Mouse (Mus musculus) gastrocnemius, adult 18-20 months (tissue): ENCODE results near the gene Polr3gl. TPM values are rescaled to one million over a fixed set of nuclear protein-coding genes. Genes with fewer than 3 reads are reported as not detected.
"Not testable (repeated sequence)": the region's sequence is repeated elsewhere in the genome, so short reads cannot be mapped to it uniquely, and the experiment has no call there.

Source experiments
- DNase-seq: peaks from one replicate; pipeline ENCODE4 v3.0.0; 2021; ENCODE audit warnings: low spot score
- long read RNA-seq, 2 experiments: library from polyadenylated mRNA; stranded (forward); transcript quantifications; one replicate each; pipeline ENCODE4 v2.0.0; 2021
- total RNA-seq, 2 experiments: library from RNA; stranded (reverse); gene quantifications; 2 replicates each; pipeline ENCODE4 v1.2.3; 2021

Polr3gl gene
- 10 to 100 TPM; 44.0 to 56.1 TPM for total RNA-seq
- long read RNA-seq, experiment 1, transcript Polr3gl-201 (8 exons, 1,427 nt): major isoform, 51 of 64 reads
- long read RNA-seq, experiment 1, partial matches to known transcripts: 5 of 64 reads
- long read RNA-seq, experiment 1, other reads (novel, unspliced or antisense): 7 of 64 reads
- long read RNA-seq, experiment 2, transcript Polr3gl-201 (8 exons, 1,427 nt): major isoform, 44 of 51 reads
- long read RNA-seq, experiment 2, partial matches to known transcripts: 1 of 51 reads
- long read RNA-seq, experiment 2, other reads (novel, unspliced or antisense): 4 of 51 reads

DNA sequence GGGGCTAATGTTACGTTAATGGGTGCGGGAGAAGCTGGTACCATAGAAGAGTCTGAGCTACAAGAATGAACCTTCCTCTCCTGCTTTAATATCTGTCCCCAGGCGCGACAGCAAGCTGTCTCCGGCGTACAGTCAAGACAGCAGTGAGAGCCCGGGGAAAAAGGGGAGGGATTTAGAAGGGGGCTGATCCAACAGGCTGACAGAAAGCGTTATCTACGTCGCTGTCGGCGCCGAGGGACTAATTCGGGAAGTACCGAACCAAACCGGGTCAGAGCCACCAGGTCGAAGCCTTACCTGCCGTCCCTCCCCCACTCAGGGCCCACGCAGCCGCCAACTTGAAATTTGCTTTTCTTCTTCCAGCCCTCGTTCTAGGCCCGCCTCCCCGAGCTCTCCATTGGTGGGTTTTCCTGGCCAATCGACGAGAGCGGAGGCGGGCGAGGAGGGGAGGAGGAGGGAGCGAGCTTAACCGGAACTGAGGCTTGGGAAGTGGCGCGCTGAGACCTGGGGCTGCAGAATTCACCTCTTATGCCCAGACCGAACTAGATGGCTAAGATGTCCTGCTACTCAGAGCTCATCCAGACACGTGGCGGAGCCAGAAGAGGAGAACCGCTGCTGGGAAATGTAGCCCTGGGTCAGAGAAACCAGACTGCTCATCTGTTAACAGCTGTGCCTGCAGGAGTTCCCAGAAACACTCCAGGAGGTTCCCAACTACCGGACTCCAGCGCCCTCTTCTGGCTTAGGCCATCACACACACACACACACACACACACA is at the start of gene Polr3gl:
Gene Polr3gl, minus strand, starts transcription at position 392 of the 771 bp plus-strand sequence.
- peak; percentile 96 for DNase-seq

DNA sequence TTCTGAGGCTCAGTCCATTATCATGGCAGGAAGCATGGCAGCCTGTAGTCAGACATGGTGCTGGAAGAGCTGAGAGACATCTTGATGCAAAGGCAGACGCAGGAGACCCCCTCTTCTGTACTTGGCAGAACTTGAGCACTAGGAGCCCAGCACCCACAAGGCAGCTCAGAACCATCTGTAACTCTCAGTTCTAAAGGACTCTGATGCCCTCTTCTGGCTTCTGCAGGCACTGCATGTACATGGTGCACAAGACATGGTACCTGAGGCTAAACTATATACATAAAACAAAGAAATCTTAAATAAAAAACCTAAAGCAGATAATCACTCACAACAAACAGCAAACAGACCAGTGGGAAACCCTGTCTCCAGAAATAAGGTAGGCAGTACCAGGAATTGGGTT is 45.2 kb upstream of the Polr3gl start:
- DNase-seq: peak; percentile 61

DNA sequence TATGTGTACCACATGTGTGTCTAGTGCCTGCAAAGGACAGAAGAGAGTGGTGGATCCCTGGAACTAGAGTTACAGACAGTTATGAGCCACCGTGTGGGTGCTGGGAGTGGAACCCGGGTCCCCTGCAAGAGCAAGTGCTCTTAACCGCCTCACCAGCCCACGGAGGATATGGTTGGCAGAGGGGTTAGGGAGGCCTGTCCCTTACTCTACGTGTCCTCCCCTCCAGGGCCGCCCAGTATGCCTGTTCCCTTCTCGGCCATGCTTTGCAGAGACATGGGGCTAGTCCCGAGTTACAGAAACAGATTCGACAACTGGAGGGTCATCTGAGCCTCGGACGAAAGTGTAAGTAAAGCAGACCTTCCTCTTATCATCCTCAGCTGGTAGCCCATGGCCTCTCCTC is 42.5 kb upstream of the Polr3gl start:
- no peak for DNase-seq

DNA sequence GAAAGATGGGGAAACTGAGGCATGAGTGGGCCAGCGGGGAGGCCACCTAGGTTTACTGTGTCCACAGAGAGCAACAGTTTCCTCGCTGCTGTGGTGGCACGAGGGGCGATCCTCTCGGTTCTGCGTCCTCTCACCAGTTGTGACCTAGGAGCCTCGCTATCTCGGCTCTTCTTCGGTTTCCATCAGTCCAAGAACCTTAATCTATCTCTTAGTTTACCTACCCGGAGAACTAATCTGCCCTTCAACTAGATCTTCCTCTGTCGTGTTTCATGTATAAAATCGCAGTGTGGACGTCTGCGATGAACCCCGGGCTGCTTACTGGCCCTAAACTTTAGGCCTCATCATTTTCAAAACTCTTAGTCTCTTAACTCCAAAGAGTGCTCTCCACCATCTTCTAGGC is 41.9 kb upstream of the Polr3gl start:
- no peak for DNase-seq

DNA sequence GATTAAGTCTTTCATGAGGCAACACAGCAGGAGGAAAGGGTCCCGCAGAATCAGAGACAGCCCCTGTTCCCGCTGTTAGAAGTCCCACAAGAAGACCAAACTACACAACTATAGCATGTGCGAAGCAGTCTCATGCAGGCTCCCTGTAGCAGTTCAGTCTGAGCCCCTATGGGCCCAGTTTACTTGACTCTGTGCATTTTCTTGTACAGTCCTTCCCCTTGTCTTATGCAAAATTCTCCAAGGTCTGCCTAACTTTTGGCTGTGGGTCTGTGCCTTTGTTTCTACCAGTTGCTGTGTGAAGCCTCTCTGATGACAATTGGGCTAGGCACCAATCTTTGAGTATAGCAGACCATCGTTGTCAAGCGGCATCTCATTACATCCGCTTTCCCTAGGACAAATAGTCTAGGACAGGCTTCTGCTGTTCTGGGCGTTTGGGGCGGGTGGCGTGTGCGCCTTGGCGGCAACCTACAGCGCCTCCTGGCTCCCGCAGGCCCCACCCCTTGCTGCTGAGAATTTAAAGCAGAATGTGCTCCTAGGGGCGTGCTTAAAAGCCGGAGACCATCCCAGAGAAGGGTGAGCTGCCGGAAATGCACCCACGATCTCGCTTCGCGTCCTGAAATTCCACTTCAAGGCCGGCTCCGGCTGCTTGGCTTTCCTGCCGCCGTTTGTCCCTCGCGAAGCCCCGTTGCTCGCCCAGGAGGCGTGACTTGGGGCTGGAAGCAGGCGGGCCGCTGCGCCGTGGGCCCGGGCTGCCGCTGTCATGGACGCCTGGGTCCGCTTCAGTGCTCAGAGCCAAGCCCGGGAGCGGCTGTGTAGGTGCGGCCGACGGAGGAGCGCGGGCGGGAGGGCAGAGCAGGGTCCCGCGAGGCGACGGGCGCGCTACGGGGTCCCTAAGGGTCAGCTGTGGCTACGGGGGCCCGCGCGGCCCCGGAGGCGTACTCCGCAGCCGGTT is 41.2 kb upstream of the Polr3gl start, which contains the start of the genes Pex11b and Gm42957:
Gene Pex11b, plus strand, starts transcription at position 449 of the 952 bp plus-strand sequence.
Gene Gm42957, plus strand, starts transcription at position 547 of the 952 bp plus-strand sequence.
- DNase-seq: peak; percentile 83

DNA sequence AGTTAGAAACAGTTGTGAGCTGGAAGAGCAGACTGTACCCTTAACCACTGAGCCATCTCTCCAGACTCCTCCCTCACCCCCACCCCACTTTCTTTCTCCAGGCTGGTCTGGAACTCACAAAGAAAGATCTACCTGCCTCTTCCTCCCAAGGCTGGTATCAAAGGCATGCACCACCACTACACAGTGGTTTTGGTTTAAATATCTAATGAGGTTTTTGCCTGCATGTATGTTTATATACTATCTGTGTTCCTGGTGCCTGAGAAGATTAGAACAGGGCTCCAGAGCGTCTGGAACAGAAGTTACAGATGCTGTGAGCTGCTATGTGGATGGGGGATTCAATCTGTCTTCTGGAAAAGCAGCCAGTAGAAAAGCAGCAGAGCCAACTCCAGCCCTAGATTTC is 40.0 kb upstream of the Polr3gl start:
- DNase-seq: no peak

DNA sequence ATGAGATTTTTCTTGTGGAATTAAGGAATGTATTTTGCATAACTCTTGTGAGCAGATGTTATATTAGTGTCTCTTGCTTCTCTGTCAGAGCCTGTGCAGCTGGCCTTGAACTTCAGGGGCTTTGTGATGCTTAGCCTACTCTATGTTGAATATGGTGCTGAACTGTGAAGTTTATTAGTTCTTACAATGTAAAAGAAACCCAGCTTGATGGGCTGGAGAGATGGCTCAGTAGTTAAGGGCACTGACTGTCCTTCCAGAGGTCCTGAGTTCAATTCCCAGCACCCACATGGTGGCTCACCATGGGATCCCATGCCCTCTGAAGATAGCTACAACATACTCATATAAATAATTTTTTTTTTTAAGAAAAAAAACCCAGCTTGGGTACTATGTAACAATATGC is 38.1 kb upstream of the Polr3gl start:
- no peak for DNase-seq

DNA sequence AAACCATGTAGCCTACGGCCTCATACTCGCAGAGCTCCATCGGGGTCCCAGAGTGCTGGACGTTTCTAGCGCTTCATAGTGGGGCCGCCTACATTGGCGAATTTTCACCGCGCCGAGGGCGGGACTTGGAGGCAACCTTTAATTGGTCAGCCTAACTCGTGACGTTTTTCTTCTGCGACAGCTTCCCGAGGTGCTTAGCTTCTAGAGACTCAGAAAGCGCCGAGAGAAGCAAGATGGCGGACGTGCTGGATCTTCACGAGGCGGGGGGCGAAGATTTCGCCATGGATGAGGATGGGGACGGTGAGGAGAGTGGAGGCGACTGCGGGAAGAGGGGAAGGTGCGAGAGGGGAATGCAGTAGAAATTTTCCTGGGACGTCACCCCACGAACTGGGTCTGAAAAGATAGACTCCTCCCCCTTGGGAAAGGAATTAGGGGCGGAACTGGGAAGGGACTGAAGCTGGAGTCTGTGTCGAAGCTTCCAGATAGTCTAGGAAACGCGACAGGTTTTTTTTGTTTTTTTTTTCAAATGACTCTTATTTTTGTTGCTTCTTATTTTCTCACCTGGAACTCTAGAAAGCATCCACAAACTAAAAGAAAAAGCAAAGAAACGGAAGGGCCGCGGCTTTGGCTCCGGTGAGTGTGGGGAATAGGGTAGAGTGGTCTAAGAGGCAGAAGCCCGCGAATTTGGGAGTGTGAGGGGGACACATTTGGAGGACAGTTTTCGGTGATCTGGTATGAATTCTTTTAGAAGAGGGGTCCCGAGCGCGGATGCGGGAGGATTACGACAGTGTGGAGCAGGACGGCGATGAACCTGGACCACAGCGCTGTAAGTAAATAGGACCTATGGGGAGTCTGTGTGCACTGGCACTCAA is 36.0 kb upstream of the Polr3gl start, which contains the start of gene Rbm8a:
Gene Rbm8a, plus strand, starts transcription at position 205 of the 872 bp plus-strand sequence.
- DNase-seq: peak; percentile 98

DNA sequence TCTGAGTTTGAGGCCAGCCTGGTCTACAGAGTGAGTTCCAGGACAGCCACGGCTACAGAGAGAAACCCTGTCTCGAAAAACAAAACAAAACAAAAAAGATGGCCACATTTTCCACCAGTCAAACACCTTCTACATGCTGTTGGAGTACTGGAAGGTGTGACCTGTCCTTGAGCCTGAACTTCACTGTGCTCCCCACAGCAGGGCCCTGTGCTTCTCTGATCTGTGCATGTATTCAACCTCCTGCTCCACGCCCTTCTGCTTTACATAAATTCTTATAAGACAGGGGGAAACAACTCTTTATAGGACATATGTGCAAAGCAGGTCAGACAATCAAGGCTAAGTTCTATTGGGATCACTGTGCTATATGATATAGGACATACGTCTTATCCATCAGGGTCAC is 29.2 kb upstream of the Polr3gl start:
- DNase-seq: no peak

DNA sequence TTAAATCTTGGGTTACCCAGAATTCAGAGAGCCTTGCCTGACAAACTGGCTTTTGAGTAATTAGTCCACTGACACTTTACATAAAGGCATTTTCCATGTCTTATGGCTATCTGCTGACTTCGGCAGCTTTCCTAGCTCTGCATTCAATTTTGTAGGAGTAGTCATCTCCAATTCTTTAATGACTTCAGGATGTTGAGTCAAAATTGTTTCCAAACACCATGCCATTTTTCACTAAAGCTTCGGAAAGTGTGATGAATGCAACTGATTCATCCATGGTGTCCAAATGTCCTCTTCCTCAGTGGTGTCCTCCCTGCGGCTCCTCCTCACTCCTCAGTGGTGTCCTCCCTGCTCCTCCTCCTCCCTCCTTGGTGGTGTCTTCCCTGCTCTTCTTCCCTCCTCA is 24.0 kb upstream of the Polr3gl start:
- no peak for DNase-seq

DNA sequence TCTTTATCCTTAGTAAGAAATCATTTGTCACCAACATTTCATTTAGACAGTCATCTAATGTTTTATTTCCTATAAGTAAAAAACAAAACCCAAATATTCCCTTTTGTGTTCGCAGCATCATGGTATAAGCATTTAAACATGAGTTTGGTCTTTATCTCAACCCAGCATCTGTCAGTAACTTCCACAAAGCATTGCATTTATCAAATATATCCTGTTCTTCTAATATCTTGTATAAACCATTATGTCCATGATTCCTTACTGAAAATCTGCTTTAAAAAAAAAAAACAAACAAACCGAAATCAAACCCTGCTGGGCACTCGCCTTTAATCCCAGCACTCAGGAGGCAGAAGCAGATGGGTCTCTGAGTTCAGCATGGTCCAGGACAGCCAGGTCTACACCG is 12.6 kb upstream of the Polr3gl start:
- DNase-seq: no peak

DNA sequence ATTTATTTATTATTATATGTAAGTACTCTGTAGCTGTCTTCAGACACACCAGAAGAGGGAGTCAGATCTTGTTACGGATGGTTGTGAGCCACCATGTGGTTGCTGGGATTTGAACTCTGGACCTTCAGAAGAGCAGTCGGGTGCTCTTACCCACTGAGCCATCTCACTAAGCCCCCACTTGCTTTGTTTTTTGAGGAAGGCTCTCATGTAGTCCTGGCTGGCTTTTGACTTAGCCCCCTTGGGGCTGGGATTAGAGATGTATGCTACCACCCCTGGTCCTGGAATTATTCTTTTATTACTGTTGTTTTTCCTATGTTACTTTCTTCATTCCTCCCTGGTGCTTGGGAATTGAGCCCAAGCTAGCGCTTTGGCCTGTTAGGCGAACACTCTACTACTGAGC is 12.0 kb upstream of the Polr3gl start:
- DNase-seq: not testable (repeated sequence)

DNA sequence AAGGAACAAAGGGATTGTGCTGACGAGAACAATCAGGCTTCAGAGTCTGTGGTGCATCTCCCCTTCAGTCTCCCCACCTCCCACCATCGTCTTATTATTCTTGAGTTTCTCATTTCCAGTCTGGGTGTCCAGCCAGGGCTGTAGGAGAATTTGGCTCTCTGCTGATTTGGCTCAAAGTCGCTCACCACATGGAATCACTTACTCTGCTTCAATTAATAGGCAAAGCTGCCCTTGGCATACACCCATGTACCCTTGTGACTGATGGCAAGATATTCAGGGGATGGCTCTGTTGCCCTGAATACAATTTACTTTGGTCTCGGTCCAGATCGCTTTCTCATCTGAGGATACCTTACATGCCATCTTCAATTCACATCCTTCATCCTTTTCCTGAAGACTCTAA is 9.3 kb upstream of the Polr3gl start:
- DNase-seq: no peak

DNA sequence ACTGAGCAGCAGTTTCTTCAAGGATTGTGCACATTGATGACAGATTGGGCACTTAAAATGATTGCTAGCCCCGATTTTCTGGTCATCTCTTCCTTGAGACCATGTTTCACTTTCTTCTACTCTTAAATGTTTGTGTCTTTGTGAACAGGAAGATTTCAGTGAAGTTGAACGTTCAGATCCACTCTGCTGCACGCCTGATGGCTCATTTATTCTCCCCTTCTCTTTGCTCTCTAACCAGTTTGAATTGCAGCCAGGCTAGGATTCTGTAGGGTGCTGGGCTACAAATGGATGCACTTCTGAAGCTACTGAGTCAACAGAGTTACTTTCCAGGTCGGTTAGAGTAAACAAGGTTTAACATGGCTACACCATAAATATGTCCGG is 8.7 kb upstream of the Polr3gl start:
- no peak for DNase-seq

DNA sequence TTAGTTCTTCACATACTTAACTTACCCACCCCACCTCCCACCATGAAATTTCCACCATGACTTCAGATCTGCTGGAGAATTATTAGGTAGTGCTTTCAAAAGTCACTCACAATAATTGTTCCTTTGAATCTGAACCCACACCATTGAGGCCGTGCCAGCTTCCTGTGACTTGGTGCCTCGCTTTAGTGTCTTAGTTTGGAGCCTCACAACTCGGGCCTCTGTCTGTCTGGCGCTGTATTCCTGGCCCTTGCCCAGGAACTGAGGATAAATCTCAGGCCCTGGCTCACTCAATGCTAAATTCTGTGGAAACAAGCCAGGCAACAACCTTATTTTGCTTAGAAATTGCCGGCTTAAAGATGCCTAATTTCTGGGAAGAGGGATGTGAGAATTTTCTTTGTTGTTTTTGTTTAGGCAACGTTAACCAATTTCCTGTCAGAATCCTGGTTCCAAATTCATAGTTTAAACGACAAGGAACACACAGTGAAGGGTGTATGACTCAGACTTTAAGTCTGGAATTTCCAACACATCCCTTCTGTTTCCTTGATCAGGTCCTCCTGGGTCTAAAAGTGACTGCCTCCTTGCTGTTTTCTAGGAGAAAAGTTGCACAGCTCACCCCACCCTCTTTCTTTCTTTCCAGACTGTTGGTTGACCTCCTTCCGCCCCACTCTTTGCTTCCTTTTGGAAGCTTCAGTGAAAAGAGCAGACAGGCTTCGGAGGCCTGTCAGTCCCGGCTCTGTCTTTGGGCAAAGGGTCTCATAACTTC is 8.1 kb upstream of the Polr3gl start:
- DNase-seq: no peak

DNA sequence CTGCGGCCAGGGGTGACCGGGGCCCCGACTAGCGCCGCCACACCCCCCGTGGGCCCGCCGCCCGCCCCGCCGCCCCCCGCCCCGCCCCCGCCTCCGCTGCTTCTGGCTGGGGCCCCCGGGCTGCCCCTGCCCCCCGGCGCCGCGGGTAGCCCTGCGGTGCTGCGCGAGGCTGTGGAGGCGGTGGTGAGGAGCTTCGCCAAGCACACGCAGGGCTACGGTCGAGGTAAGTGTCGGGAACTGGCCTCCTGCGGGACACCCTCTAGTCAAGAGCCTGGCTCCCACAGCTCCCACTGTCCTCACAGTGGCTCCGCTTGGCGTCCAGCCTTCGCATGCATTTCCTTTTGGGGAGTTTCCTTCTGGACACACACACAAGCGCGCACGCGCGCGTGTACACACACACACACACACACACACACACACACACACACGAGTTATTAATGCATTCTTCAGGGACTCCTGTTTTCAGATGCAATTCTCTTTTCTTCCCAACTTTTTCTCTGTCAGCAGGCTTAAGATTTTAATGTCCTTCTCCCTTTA is 7.3 kb upstream of the Polr3gl start:
- peak; percentile 63 for DNase-seq

DNA sequence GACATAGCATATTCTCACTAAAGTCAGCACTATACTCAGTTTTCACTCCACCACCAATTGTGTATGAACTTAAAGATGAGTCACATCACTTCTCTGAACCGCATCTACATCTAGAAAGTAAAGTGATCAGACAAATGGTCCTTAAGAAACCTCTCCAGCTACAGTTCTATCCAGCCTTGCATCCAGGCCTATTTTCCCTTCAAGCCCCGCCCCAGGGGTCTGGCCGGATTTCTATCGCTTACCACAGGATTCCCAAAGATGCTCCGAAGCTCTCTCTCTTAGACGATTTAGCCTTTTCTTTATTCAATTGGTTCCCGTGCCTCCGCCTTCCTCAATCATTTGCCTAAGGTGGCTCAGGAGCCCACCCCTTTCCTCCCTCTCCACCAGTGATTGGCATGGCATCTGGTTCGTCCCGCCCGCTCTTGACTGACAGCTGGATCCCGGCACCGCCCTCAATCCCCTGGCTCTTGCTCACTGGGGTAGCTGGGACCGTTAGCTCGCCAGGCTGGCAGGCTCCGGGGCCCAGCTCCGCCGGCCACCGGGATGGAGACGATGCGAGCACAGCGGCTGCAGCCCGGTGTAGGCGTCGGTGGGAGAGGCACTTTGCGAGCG is 6.8 kb upstream of the Polr3gl start, which contains the start of gene Lix1l:
Gene Lix1l, plus strand, starts transcription at position 511 of the 612 bp plus-strand sequence.
- DNase-seq: peak; percentile 96

DNA sequence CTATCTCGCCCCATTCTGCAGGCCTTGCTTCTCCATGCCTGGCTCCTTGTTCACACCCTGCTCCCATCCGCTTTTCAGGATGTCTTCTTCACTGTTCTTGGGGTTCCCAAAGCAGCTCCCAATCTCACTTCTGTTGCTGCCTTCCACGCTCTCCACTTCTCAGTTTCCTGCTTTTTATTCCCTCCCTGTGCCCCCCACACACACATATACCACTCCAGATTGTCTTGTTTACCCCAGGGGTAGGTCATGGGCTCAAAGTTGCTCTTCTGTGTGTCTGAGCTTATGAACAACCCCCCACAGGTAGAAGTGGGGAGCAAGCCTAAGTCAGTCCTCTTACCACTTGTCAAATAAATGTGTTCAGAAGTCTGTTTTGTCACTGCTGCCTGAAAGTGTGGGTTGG is 5.4 kb upstream of the Polr3gl start:
- DNase-seq: no peak

DNA sequence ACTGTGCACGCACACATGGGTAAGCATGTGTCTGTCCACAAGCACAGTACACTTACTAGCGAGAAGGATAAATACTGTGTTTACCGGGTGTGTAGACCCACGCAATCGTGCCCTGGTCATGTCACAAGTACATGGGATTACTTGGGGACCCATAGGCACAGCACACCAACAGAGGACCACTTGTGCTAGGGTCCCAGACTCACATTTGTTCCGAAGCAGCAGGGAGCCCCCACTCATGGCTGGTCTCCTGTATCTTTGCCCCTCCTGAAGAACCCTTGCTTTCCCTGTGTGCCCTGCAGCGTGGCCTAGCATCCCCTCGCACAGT is 5.0 kb upstream of the Polr3gl start:
- DNase-seq: no peak
